Mouse (Mus musculus): Measurements from ENCODE around the gene Rbp7.
"Not testable (repeated sequence)": the region's sequence is repeated elsewhere in the genome, so short reads cannot be mapped to it uniquely, and the experiment has no call there.

Rbp7 gene

DNA sequence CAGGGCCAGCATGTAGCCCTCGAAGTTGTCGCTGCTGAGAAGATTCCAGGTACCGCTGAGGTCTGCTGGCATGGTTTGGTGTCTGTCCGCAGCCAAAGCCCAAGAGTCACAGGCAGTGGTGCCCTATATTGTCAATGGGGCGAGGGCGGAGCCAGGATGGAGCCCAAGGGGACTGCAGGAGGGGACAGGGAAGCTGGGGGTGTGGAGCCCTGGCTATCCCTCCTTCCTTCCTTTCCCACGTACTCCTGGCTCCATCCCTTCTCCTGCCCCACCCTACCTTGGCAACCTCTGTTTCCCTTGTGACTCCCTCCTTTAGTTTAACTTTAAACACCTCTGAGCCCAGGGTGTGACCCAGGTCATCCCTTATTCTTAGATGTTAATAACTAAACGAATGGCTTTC is at the start of gene Rbp7:
Gene Rbp7, minus strand, starts transcription at position 100 of the 400 bp plus-strand sequence.
- DNase-seq (ENCODE audit: low spot score) = no peak

DNA sequence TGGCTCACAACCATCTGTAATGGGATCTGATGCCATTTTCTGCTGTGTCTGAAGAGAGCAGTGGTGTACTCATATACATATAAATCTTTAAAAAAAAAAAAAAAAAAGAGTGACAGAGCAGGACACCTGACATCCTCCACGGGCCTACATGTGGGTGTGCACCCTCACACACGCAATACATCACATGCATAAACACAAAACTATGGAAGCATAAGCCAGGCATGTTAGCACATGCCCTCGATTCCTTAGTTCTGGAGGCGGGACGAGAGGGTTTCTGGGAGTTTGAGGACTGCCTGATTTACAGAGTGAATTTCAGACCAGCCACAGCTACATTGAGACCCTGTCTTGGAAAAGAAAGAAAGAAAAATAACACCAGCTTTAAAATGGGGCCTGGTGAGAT is 49.6 kb upstream of the Rbp7 start:
- DNase-seq (ENCODE audit: low spot score) = no peak

DNA sequence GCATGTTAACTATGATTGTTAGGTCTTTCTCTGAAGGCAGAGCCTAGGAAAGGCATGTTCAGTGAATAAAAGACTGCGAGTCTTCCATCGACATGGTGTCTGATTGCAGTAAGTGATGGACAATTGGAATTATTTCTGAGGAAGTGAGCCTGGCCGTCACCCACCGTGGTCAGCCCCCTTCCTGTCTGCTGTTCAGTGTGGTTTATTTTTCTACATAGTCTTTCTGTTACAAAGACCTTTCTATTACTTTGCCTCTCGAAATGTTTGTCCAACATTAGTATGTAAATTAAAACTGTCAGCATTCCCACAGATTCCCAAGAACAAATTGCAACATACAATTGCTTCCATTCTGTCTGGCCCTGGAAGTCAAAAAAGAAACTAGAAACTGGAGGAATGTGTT is 45.0 kb upstream of the Rbp7 start:
- no peak for DNase-seq (ENCODE audit: low spot score)

DNA sequence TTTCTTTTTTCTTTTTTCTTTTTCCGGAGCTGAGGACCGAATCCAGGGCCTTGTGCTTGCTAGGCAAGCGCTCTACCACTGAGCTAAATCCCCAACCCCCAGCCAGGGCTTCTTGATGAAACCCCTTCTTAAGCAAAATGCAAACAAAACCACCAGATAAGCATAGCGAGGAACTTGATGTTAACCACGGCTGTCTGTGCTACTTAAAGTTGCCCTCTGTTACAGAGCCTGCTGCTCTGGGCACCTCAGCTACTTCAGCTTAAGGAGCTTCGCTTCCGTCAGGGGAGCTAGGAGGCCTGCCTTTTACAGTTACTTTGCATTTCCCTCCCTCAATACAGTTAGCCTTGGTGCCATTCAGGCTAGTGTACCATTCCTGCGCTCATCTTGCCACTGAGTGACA is 44.1 kb upstream of the Rbp7 start:
- no peak for DNase-seq (ENCODE audit: low spot score)

DNA sequence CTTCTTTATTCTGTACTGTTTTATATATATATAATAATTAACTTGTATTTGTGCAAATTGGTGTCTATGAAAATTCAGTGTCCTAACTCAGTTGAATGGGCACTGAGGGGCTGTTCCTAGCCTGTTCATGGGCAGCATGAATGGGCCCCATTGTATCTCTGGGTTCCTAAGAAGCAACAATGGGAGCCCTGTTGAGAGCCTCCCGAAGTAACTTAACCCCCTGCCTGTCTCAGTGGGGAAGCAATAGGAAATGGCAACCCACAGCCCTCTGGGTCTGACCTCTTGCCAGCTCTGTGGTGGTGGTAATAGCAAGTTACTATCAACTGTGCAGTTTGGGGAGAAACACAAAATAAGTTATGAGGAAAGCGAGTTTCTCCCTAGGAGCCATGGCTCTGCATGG is 41.8 kb upstream of the Rbp7 start:
- DNase-seq (ENCODE audit: low spot score) = no peak

DNA sequence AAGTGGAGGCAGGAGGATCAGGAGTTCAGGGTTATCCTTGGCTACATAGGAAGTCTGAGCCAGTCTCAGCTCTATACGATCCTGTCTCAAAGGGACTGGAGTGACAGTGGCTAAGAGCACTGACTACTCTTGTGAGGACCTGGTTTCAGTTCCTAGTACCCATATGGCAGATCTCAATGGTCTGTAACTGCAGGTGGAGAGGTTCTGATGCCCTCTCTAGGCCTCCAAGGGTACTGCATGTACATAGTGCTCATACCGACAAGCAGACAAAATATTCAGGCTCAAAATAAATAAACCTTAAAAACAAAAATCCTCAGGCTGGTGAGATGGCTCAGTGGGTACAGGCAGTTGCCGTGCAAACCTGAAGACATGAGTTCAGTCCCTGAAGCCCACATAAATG is 36.4 kb upstream of the Rbp7 start:
- no peak for DNase-seq (ENCODE audit: low spot score)

DNA sequence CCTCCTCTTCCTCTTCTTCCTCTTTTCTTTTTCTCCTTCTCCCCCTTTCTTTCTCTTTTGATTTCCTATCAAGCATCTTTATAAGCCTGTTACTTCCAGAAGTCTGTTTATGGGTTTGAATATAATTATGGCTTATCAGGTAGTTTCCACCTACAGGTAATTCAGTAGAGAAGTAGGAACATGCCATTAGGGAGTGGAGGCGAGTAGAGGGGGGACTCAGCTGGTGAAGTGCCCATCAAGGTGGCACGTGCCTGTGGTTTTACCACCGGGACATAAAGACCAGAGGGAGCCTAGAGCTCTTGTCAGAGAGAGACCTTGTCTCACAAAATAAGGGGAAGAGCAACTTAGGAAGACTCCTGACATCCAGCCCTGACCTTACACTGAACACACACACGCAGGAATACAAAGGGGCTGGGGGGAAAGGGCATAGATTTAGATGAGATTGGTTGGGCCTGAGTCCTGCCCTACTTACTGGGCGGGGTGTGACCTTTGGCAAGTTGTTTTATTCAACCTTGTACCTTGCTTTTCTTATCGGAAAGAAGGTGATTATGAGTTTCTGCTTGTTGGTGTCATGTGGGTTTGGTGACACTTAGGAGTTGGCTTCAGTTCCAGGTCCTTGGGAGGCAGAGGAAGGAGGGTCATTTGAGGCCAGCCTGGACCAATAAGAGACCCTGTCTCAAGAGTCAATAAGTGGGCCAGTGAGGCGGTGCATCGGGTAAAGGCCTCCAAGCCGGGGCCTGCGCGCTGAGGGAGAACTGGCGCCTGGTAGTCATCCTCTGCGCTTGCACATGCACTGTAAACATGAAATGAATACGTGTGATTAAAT is 34.9 kb upstream of the Rbp7 start:
- DNase-seq (ENCODE audit: low spot score) = no peak

DNA sequence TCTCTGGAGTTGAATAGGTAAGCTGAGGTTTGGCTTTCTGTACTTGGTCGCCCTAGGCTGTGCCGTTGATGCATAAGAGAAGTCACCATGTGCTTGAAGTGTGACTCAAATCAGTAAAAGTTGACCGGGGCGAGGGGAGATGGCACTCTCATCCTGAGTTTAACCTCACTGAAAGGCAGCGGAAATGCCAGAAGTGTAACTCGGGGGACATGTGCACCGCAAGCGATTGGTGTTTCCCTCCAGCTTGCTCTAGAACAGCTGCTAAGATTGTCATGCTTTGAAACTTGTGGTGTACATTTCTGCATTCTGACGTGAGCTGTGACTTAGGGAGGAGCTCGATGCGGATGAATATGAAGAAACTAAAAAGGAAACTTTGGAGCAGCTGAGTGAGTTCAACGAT is 33.0 kb upstream of the Rbp7 start:
- no peak for DNase-seq (ENCODE audit: low spot score)

DNA sequence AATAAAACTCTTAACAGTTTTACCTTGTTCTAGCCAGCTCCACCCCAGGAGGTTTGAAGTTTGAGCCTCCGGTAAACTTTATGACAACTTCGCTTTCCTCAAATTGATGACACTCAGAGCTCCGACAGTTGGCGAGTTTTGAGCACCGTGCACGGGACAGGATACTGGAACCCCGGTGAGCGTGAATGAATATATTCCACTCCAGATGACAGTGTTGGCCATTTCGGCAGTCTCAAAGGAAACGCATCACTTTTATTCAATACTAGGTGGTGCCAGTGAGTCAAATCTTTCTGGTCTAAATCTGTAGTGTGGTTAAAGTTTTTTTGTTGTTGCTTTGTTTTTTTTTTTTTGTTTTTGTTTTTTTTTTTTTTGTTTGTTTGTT is 31.0 kb upstream of the Rbp7 start:
- no peak for DNase-seq (ENCODE audit: low spot score)

DNA sequence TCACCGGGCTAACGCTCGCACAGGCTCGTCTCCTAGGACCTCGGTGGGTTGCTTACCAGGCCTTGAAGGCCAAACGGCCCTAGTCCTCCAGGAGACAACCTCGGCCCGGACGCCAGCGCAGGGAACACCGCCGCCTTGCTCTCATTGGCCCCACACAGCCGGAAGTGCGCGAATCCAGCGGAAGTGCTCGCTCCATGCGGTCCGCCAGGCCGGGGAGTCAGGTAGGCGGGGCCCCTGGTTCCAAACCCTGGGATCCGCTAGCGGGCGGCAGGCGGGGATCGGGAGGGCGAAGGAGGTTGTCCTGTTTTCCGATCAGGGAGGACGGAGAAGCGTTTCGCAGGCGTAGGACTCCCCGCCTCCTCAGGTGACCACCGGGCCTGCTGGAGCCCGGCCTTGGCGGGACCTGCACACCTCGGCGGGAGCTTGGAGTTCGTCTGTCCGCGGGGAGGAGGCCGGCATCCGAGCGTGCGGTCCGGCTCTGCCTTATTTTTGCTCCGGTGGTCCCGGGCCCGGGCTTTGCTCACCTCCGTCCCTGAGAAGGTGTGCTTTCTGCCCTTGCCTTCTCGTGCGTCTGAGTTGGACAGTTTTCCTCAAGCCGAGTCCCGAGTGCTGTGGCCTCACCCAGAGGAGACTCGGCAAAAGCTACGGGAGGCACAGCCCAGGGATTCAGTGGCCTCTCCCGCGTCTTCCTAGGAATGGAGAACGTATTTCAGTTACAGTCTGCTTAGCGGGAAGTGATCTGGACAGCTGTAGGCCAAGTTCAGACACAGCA is 30.5 kb upstream of the Rbp7 start, which contains the start of the genes Nmnat1 and Lzic:
Gene Nmnat1, minus strand, starts transcription at position 150 of the 772 bp plus-strand sequence.
Gene Lzic, plus strand, starts transcription at position 177 of the 772 bp plus-strand sequence.
- DNase-seq (ENCODE audit: low spot score) = peak; percentile 71

DNA sequence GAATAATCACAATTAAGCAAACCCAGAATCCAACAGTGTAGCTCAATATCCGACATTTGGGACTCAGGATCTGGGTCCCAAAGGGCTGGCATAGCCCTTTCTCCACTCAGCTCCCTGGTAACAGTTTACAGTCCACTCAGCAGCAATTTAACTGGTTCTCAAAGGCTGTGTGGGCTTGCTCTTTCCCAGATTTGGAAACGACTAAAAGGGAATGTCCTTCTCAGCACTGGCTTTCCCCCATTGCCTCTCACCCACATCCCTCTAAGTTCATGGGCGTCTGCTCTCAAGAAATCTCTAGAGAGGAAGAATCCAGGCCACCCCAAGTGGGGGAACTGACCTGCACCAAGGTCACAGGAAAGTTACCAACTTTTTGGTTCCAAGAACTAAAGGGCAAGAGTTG is 29.8 kb upstream of the Rbp7 start:
- DNase-seq (ENCODE audit: low spot score) = no peak

DNA sequence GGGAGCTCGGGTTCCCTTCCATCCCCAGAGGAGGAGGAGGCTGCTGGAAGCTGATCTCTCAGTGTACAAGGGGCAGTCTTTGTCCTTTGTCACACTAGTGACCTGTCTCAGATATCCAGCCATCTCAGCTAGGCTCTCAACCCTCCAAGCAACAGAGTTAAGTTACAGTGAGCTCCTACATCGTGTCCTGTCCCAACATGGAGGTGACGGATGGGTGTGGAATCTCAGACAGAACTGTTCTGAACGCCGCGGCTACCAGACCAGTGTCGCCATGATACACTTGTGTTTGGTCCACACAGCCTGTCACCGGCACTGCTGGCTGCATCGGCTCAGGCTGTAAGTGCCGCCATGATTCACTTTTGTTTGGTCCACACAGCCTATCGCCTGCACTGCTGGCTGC is 22.3 kb upstream of the Rbp7 start, which contains the start of gene Tmem274:
Gene Tmem274, plus strand, starts transcription at position 301 of the 400 bp plus-strand sequence.
- DNase-seq (ENCODE audit: low spot score) = no peak

DNA sequence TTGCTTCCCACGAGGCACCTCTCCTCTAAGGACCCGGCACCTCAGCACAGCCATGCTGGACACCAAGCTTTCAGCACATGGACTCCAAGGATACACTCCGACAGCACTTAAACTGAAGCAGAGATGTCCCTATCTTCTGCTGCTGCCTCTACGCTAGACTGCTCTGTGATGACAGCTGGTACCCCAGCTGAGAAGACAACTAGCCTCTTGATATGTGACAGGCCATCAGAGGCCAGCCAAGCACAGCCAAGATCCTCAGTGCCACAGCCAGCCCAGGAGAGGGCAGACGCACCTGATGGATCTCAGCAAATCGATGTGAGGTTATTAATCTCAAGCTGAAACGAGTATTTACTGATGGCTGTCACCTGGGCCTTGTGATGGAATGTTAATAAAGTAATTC is 20.3 kb upstream of the Rbp7 start:
- no peak for DNase-seq (ENCODE audit: low spot score)

DNA sequence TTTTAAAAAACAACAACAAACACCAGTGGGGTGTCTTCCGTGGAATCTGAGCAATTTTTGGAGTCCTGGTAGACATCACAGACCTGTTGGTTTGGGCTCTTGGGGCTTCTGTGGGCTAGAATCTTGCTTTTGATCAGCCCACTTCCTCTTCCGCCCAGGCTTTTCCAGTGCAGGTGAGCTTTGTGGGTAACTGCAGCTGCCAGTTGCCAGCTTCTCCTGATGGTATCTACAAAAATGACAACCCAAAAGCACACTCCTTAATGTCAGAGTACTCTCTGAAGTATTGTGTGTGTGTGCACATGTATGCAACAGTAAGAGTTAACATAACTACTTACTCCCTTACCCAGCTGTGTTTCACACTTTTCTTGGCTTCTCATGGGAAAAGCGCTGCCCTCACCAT is 14.8 kb upstream of the Rbp7 start:
- no peak for DNase-seq (ENCODE audit: low spot score)

DNA sequence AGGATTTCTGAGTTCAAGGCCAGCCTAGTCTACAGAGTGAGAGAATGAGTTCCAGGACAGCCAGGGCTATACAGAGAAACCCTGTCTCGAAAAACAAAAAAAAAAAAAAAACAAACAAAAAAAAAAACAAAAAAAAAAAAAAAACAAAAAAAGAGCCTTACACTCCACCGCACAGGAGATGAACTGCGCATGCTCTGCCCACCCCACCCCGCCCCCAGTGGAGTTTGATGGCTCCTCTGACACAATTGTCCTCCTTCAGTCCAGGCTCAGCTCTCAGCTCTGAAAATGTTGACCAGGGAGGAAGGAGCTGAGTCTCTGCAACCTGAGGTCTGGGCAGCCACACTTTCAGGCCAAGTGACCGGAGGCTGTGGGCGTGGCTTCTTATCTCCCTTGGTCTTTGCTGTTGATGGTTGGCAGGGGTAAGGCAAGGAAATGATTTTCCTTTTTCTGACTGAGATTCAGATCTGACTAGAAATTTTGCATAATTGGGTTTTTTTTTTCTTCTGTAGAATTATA is 8.7 kb upstream of the Rbp7 start:
- DNase-seq (ENCODE audit: low spot score) = no peak

DNA sequence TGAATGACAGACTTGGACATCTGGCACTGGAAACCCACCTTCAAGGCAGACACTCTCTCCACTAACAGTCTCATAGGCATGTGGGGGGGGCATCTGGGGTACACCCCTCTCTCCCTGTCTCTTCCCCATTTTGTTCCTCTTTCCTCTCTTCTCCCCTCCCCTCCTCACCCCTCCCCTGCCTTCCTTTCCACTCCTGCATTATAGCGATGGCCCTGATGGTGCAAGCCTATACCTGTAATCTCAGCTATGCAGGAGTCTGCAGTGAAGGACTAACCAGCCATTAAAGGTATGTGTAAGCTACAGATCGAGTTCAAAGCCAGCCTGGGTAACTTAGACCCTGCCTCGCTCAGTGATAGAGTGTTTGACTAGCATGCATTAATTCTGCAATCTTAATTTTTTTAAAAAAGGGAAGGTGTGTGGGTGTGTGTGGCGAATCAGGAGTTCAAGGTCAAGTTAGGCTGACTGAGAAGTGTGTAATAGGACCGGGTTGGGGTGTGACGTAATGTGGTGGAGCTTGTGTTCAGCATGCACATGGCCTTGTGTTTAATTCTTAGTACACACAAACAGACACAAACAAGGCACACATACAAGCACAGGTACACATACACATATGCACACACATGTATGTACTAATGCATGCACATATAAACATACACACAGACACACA is 7.7 kb upstream of the Rbp7 start:
- DNase-seq (ENCODE audit: low spot score) = no peak

DNA sequence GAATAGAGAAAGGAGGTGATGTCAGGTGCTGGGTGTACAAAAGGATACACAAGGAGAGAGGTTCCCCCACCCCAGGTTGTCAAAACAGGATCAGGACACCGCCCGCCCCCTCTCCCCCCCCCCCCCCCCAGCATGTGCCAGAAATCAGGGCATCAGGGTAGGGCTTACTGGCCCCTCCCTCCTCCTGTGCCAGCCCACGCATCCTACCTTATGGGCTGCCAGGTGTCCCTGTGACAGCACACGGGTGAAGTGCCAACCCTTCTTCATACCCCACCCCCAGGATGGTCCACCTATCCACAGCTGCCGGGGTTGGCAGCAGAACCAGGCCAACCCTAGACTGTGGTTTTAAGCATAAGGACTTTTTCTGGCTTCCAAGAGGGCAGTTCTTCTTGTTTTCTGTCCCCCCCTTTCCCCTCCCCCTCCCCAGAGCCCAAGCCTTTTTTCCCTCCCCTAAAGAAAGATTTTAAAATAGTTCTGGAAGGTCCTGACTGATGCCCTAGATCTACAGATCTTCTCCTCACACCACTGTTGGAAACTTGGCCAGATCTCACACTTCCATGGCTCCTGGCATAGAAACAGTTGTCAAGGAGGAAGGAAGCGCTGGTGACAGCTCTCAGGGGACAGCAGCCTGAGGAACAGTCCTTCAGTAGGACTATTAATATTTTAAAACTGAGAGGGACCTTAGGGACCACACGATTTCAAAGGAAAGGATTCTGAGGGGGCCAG is 7.0 kb upstream of the Rbp7 start:
- no peak for DNase-seq (ENCODE audit: low spot score)

DNA sequence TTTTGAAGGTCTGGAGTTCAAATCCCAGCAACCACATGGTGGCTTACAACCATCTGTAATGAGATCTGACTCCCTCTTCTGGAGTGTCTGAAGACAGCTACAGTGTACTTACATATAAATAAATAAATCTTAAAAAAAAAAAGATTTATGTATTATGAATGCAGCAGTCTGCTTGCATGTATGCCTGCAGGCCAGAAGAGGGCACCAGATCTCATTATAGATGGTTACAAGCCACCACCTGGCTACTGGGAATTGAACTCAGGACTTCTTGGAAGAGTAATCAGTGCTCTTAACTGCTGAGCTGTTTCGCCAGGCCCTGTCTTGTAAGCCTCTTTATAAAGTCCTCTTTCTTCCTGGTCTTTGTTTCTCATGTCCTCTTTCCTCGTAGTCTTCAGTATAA is 5.7 kb upstream of the Rbp7 start:
- not testable (repeated sequence) for DNase-seq (ENCODE audit: low spot score)

DNA sequence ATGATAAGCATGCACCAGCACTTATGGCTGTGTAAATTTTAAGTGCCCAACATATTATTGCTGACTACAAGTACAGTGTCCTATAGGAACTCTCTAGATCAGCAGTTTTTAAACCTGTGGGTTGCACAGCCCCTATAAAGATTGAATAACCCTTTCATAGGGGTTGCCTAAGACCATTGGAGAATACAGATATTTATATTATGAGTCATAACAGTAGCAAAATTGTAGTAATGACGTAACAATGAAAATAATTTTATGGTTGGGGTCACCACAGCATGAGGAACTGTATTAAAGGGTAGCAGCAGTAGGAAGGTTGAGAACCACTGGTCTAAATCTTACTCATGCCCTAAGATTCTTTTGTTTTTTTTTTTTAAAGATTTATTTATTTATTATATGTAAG is 4.6 kb upstream of the Rbp7 start:
- no peak for DNase-seq (ENCODE audit: low spot score)

DNA sequence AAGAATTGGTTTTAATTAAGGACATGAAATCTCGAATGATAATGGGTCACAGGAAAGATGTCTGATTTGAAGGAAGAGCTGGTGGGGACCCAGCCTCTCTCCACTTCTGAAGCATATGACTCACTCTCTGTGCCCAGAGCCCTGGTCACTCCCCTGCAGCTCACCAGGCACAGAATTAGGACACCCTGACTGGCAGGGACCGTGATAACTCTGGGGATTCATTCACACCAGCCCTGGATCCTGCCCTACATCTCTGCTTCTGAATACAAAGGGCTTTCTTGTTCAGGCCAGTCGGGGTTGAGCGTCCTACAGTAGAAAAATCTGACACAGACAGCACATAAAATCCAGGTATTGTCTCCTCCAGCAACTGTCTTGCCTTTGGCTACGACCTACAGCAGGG is 3.7 kb upstream of the Rbp7 start:
- no peak for DNase-seq (ENCODE audit: low spot score)

DNA sequence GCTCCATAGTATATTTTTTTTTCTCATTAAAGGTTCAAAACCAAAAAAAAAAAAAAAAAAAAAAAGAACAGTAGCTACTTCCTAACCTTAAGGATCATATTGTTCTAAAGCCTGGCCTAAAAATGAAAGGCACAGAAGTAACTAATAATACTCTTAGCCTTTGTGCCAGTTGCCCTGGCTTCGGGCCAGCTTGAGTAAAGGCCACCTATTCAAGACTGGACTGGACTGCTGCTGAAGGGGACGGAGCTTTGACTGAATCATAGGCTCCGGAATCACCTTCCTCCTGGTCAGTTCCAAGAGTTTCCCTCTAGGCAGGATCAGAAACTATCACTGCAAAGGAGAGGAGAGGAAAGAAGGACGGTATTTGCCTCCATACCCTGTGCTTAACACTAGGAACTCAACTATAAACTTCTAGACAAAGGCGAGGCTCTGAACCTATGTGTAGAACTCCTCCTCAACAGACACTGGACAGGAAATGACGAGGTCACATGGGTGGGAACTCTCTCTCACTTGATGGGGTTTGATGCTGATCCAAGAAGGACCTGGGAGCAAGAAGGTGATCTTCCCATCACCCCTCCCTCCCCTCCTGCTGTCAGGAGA is 3.2 kb upstream of the Rbp7 start:
- DNase-seq (ENCODE audit: low spot score) = no peak
